Mouse (Mus musculus) skeletal muscle tissue, adult 2 months (tissue): ENCODE measurements at regions not wholly inside any gene's neighbourhood (a gene's known extent, or its start where the extent isn't known, plus 50 kb on each side); places are given as distances from the start of the nearest gene placed in this dataset.

Experiments used
- DNase-seq: peaks from one replicate; pipeline ENCODE4 v3.0.0-alpha.2; 2012; ENCODE audit warnings: low read depth, low spot score

DNA sequence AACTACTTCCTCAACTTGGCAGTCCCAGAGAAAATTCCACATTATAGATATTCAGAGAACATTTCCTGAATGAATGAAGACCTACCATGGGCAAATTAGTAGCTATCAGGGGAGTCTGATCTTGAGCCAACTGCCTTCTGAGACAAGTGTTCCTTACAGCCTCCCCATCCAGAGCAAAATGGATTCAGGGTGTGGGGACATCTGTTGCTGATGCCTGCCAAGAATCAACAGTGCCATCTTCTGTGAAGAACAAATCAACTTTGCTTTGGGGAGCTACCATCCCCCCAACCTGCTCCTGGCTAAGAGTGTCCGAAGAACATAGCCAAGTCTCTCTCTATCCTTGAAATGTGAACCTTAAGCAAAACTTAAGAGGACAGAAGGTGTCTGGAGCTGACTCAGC is 217.9 kb downstream of the Nedd1 start:
- DNase-seq = no peak

DNA sequence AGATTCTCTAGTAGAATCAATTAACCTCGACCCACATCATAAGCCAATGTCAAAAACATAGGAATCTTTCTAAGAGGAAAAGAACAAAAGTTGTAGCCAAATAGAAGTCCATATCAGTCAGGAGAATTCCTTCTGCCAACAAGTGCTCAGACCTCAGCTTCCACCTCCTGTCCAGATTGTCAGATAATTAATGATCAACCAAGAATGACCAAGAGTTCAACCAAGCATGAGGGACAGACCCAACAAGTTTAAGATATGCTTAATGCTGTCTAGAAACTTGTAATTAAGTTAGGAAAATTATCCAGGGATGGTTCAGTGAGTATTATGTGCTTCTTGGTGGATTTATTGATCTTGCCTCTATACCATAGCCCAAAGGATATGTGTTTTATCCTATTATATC is 238.6 kb downstream of the Nedd1 start:
- DNase-seq = no peak

DNA sequence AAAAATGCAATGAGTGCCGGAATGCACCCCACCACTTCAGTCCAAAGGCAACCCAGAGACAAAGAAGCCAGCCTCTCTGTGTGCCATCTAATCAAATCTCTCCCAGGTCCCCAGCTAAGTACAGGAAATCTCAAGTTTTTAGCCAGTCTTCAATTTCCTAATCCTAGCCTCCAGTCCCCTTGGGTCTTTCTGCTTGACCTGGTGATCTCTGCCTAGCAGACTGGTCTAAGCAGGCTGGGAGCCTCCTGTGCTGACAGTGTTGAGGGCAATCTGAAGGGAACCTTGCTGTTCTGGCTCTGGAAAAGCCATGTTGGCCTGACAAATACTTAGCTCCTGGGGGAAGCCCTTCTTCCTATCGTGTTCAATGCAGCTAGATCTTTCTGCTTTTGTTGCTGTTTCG is 248.9 kb downstream of the Nedd1 start:
- DNase-seq = no peak

DNA sequence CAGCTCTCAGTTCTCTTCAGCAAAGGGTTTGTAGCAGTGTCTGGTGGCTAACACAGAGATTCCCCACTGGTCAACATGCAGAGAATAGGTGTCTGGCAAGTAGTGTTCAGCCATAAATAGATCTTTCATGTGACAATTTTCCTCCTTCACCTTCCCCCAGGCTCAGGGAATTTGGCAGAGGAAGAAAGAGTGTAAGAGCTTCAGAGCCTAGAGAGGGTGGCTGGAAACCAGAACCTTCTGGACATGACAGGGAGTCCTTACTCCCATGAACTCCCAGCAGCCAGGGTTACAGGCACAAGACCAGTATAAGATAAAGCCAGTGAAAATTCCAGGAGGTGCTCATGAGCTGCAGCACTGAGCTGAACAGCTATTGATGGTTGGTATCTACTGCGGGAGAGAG is 251.1 kb downstream of the Nedd1 start:
- no peak for DNase-seq

DNA sequence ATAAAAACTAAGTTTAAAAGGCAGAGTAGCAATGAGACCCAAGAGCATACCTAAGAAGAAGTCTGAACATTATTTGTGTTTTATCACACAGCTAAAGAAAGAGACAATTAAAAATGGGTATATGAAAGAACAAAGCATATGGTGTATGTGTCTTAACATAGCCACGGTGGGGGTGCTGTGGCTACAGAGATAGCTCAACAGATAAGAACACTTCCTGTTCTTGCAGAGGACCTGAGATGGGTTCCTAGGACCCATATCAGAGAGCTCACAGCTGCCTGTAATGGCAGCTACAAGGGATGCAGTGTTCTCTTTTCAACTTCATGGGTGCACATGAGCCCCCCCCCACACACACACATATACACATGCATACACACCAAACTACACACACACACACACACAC is 267.0 kb downstream of the Nedd1 start:
- DNase-seq = no peak

DNA sequence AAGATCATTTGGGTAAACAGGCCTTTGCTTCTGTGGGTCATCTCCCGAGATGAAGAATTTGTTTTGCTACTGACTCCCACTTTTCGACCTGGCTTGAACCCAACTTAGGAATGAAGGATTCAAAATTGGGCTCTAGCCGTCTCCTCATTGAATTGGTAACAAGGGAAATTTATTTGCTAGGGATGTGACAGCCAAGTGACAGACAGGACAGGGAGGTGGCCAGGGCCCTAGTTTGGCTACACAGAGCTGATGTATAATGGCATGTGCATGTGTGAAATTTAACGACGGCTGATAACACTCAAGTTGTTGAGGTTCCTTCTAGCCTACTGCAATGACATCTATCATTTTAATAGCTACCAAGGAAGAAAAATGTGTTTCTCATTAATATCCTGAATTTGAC is 268.7 kb downstream of the Nedd1 start:
- DNase-seq = no peak

DNA sequence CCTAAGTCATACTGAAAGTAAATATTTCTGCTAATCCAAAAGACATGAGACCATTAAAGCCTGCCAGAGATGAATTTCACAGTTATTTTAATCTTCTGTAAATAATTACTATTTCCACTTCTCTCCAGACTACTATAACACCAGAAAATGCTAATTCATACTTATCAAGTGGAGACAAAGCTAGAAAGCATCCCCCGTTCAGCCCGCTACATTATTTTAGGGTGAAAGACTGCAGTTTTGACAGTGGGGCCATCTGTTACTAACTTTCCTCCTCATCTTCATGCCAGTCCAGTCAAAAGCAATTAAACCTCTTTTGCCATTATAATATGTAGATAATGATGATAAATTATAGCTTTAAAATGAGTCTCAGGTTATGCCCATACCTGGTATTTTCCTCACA is 276.3 kb downstream of the Nedd1 start:
- no peak for DNase-seq

DNA sequence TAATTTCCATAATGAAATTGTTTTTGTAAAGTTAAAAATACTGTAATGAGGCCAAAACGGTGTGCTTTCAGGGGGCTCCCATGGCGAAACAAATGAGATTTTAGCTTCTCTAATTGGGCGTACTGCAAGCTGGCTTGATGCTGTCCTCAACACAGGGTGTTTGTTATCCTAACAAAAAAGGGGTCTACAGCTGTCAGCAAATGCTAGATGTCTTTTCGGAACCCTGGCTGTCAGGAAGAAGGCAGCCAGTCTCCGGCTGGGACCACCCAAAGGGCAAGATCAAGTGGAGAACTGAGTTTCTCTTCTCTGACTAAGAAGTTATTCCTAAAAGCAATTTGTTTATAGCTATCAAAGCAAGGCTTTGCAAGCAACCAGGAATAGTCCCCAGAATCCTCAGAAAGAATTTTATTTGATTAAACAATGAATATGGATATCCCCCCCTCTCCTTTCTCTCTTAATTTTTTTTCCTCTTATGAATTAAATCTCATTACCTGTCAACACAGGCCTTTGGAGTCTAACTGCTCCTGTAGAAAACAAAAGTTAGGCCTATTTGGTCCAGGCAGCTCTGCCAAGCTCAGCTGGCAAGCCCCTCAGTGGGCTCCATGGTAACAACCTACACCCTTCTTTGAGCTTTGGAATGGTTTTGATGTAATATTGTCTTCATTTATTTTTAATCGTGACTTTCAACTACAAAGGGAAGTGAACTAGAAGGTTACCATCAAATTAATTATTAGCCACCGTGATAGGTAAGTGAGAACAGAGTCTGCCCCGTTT is 283.4 kb downstream of the Nedd1 start:
- DNase-seq = no peak

DNA sequence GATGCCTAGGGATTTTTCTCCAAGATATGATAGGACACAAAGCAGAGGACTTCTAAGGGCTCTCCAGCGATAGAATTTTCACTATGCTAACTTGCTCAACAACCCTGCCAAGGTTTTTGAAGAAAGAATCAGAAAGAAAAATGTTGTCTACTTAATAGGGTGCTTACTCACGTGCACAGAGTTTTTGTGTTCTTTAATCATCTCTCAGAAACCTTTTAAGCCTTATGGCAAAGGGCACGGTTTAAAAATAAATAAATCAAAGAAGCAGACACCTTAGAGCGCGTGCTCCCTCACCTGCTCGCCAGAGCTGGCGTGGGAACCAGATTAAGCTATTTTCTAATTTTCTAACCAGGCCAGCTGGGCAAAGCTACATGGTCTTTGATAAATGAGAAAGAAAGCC is 293.0 kb downstream of the Nedd1 start:
- DNase-seq = no peak

DNA sequence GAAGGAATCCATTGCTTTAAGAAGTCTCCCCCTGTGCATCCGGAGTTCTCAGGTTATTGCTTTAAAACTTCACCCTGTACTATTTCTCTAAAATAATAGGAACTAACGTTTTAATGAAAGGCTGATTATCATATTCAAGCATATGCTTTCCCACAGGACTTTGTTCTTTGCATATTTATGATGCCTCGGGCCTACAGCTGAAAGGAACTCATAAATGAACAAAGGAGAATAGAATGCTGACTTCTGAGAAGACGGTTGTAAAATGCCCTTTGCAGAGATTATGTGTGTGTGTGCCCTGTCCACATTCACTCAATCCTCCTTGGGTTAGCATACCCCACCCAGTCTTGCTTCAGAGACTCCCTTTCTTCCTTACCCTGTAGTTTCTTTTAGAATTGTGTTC is 294.2 kb downstream of the Nedd1 start:
- no peak for DNase-seq

DNA sequence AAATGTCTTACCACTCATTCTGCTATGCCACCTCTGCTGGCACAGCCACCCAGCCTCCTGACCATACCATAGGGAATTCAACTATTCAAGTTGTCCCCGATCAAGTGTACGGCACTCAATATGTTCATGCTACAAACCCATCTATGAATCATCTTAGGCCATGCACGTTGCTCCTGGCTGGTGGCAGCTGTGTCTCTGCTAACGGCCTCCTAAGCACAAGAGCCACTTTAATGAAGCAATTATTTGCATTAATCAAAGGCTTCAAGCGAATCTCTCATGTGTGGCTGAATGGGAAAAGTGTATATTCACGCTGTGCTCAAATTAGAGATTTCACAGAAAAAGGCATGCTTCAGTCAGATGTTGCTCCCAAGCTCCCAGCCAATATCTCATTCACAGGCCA is 295.8 kb downstream of the Nedd1 start:
- no peak for DNase-seq

DNA sequence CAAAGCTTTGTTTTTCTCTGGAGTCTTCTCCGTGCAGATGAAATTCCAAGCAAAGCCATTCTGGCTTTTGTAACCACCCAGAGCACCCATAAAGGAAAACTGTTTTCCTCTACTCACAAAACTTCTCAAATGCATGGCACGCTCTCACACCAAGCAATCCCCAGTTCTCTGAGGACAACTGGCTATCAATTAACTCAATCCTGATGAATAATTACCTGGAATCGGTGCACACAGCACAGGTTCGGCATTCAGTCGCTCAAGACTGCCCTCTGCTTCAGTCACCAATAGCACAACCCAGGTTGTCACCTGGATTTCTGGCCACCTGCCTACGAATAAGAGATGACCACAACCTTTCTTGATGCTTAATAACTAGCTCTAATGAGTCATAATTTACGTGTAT is 309.5 kb downstream of the Nedd1 start:
- no peak for DNase-seq

DNA sequence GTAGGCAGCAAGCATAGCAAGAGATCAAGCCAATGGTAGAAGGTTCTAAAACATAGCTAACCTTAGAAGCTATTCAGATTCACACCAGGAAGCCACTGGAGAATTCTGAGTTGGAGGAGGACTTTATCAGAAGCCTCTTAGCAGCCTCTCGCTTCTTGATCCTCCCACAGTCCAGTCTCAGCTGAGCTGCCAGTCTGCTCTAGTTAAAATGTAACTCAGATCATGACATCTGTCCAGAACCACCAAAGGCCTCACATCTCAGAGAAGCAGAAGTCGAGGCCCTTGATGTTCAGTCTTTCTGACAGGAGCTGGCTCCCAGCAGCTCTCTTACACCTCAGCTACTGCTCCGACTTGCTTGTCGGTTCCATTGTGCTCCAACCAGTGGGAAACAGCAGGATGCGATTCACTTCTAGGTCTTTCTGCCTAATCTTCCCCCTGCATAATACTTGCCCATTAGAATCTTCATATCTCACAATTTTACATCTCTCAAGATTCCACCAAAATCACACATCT is 311.4 kb downstream of the Nedd1 start:
- DNase-seq = no peak

DNA sequence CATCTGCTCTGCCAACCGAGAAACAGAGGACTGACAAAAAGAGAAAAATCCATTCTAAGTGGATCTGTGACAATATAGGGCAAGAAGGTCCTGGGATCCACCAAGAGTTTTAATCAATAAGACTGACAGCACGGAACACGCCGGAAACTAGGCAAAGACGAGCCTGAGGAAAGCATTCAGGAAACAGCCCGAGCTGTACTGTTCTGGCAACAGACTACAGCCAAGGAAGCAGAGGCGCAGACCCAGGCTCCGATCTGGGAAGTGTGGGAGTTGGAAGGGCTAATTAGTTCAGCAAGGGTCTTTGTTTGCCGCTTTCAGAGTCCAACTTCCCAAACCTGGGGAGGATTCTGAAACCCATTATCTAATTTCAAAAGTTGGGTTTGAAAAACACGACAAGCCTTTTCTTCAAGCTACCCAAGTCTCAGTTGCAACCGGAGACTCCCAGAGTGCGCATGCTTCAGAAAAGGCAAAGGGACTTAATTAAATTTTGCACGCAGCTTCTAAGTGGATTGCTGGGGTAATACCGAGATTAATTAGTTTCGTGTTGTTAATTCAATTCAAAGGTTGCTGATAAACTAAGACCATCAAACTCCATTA is 317.4 kb downstream of the Nedd1 start:
- no peak for DNase-seq

DNA sequence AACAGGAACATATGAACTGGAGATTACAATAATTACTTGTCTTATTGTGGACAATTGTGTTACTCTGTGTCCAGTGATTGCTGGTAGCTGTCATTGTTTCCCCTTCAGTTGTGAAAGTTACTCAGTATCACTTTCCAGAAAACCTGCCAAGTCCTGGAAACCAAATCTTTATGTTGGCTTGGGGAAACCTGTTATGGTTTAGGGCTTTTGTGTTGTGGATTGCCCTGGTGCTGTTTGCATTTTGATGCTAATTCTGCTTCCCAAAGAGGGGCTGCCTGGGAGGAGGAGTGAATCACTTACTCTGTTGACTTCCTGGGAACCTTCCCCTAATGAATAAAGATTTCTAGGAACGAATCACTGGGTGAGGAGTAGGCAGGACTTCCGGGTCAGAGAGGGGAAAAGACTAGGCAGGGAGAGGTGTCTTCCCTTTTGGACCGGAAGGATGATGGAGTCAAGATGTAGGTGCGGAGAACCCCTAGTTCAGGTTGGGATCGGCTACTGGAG is 321.6 kb downstream of the Nedd1 start:
- DNase-seq = no peak

DNA sequence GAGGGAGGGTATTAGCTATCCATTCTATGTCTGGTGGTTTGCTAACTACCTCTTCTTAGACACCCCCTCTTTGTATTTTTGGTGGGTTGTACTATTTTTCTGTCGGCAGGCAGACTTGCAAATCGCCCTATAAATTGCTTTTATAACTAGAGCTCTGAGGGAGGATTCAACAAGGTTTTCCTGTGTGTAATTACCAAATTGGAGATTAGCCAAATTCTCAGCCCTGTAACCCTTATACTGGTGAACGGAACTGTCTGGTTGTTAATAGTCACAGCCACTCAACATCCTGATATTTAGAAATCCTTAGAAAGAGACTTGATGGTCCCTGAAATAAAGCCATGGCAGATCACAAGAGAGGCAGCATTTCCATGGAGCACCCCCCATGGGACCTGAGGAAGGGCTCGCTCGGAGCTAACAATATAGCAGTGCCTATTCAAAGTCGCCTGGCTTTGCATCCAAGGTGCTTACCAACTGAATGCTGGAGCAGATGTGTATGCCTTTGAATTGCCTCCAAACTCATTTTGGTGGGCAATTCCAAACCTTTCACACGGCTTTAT is 333.0 kb downstream of the Nedd1 start:
- DNase-seq = no peak

DNA sequence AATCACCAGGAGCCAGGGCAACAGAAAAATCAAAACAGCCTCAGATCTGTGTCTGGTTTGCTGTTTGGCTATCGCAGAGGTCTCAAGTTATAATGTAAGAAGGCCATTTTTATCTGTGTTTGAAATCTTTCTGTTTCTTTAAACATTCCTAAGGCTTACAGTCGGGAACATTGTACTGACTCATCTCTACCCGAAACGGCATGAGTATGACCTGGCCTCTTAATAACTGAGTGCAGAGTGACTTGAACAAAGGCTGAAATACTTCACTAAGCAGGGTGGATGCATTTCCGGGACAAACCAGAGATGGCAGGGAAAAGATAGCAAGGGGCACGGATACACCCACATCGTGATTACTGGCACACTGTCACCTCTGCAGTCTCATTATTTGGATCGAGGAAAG is 355.1 kb downstream of the Nedd1 start:
- DNase-seq = no peak

DNA sequence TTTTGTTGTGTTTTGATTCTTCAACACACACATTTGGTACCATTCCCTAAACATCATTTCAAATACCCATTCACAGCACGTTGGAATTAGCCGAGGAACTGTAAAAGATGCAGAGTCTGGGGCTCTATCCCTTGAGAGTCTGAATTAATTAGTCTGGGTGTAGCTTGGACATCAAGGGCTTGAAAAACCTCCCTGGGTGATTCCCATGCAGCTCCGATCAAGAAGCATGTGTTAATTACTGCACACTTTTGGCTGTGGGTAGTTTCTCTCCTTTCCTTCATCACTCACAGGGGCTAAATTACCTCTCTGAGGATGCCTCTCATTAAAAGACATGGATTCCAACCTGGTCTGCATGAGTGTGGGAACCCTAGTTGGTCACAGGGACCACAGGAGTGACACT is 365.5 kb downstream of the Nedd1 start:
- DNase-seq = no peak

DNA sequence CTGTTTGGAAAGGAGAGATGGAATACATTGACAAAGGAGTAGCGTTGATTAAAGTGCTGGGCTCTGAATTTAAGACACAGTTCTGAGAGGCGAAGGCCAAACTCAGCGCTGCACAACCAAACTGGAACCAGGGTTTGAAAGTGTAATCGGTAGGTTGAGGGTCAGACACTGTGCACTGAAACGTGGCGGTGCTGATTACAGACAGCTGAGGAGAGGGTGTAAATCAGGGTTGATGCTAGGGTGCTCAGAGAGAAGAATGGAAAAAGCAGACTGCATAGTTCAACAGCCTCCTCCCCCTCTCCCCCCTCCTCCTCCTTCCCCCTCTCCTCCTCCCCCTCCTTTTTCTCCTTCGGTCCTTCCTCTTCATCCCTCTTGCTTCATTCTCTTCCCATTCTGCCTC is 373.2 kb downstream of the Nedd1 start:
- no peak for DNase-seq

DNA sequence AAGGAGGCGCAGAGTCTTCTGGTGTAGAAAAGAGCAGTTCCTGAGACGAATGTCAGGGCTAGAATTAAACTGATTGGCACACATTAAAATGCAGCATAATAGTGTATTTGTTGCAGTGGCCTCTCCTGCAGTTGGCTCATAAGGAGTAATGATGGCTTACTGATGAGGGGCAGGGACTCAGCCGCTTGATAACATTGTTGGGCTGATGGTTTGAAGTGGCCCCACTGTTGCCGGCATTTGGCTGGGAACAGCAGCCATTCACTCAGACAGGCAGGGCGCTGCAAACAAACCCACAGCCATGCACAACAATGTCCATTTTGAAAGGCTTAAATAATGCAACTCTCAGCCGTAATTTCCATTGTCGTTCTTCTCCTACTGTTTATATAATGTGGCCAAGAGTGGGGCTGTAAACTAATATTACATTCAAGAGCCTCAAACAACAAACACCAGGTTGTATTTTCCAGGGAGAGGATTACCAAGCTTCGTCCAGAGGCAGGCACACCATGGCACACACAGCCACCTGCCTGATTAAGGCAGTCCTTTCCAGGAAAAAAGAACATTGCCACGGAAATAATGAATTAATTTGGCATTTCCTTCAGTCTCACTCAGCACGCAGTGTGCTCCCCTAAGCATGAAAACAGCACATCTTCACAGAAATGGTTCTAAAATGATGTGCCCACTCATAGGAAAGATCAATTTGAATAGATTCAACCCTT is 374.1 kb downstream of the Nedd1 start:
- DNase-seq = no peak

DNA sequence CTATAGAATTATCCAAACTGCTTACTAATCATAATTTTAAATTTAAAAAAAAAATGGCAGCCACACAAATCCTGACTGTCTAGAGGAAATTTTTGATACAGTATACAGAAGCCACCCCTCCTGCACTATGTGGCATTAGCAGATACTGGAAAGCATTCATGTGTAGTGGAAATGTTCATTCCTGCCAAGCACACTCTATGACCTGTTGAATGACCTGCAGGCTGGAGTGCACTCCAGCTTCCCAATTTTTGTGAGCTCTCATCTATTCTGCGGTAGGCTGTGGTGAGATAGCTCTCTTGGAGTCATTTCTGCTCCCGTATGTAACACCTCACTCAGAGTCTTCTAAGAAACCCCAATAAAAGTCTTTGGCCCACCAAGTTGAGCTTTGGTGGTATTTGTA is 382.5 kb downstream of the Nedd1 start:
- DNase-seq = no peak

DNA sequence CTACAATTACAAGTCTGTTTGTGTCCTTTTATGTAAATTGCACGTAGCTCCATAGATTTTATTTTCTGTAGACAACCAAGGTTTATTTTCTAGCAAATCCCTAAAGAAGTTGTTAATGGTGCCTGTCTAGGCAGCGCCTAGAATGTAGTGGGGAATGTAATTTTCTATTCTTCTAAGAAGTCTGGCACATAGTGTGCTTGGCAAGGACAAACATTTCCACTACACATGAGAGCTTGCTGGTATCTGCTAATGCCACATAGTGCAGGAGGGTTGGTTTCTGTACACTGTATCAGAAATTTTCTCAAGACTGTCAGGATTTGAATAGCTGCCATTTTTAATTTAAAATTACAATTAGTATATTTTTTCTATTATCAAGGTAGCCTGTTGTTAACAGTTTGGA is 385.3 kb downstream of the Nedd1 start:
- DNase-seq = no peak
